Mouse (Mus musculus) spleen, adult 18-20 months (tissue): ENCODE results near the gene Rdh1.
"Not testable (repeated sequence)": the region's sequence is repeated elsewhere in the genome, so short reads cannot be mapped to it uniquely, and the experiment has no call there.

Experiments used
- DNase-seq, 2 experiments: peaks; one replicate each; pipeline ENCODE4 v3.0.0; 2022; ENCODE audit warnings: mixed read lengths in 2 of 2

Rdh1 gene

DNA sequence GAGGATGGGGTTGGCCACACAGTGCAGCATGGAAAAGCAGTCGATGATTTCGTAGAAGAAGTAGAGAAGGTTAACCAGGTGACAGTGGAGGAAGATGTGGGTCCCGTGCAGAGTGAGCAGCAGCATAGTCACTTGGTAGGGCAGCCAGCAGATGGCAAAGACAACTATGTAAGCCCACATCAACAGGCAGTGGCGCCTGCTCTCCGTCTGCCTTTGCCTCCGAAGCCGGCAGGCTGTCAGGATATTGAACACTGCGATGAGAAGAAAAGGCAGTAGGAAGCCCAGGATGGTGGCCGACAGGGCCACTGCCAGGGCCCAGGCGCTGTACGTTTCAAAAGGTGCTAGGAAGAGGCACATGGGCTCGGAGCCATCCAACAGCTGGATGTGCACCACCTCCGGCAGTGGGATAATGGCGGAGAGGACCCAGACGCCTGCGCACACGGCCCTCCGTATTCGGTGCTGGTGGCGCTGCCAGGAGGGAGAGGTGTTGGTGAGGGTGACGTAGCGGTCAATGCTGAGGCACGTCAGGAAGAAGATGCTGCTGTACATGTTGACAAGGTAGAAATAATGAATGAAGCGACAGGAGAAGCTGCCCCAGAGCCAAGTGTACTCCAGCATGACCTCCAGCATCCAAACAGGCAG, 9.3 kb upstream of the Rdh1 start:
- no peak for DNase-seq

DNA sequence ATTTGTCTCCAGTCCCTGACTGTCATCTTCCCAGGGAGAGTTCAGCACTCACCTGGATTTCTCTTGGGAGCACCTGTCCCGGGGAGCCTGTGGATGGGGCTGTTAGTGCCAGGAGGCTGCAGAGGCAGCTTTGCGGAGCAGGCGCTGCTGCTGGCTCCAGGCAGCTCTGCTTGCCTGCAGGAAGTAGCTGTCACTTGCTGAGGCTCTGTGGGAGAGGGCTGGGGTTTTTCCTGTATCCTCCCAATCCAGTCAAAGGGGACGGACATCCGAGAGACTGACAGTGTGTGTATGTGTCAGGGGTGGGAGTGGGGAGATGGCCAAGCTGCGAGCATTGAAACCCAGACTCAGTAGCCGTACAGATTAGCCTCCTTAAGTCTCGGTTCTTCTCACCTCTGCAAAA, 8.0 kb upstream of the Rdh1 start, which contains the start of gene Gpr182:
Gpr182 (minus strand) TSS at position 185 of the 400 bp plus-strand sequence.
- DNase-seq, result no peak

DNA sequence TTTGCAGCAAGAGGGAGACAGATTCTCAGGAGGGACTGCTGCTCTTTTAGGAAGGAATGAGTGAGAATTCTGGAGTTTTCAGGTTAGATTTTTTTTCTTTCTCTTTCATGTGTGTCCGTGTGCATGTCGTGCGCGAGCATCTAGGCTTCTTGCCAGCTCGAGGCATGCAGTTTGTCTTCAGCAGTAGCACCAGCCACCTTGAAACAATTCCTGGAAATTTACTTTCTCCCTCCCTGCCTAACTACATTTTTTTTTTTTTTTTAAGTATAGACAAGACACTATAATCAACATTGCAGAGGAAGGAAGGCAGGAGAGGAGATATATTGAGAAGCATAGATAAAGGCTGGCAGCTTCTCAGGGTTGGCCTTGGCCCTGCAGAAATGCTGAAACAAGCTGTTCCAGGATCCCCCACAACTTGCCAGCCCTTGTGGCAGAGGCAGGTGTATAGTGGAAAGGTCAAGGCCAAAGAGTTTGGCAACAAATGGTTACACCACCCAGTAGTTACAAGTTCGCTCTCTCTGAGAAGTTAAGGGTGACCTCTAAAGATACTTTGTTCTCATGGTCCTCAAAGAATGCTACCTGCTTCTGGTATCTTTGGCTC, 4.9 kb upstream of the Rdh1 start:
- no peak for DNase-seq

DNA sequence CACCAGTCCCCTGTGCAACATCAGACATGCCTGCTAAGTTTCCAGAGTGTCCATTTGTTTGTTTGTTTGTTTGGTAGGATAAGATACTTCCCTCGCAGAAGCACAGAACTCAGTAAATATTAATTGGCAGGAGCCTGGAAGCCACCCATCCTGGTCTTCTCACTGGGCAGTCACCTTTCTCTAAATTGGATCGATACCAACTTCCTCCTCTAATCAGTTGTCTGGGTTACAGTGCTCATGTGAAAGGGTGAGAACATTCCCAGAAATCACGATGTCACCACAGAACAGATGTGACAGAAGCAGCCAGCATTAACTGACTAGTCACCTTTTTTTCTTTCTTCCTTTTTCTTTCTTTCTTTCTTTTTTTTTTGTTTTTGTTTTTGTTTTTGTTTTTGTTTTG, 4.3 kb upstream of the Rdh1 start:
- no peak for DNase-seq

DNA sequence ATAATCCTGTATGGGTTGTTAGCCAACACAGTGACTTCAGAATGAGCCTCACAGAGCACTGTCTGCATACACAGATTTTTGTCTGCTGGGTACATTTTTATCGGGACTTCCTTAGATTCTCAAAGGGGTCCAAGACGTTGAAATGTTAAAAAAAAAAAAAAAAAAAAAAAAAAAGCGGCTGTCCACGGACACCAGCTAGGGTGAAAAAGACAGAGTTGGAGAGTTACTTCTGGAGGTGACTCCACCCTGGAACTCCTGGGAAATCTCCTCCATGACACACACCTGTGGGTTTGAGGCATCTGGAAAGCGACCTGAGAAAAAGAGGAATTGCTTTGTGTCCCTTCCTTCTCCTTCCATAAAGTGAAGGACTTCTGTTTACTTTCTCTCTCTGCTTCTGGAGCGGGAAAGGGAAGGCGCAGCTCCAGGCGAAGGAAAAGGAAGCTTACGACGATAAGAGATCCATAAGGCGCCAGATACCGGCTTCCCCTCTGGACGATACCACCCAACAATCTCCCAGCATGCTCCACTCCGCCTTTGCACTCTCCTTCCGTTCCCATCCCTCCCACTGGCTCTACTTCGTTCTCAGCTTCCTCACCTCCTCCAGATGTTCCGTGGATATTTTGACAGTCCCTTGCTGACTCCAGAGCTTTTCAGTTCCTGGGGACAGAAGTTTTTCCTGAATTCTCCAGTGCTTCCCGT, 3.6 kb upstream of the Rdh1 start:
- no peak for DNase-seq

DNA sequence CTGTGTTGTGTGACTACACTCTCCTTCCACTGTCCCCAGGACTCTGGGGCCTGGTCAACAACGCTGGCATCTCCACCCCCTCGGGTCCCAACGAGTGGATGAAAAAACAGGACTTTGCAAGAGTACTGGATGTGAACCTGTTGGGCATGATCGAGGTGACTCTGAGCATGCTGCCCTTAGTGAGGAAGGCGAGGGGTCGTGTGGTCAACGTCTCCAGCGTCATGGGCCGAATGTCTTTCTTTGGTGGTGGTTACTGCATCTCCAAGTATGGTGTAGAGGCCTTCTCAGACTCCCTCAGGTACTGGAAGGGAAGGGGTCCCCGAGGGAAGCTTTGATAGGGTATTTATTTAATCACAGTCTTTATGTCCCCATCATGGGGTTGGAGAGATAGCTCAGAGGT, 3.4 kb downstream of the Rdh1 start:
- DNase-seq, result not testable (repeated sequence)

DNA sequence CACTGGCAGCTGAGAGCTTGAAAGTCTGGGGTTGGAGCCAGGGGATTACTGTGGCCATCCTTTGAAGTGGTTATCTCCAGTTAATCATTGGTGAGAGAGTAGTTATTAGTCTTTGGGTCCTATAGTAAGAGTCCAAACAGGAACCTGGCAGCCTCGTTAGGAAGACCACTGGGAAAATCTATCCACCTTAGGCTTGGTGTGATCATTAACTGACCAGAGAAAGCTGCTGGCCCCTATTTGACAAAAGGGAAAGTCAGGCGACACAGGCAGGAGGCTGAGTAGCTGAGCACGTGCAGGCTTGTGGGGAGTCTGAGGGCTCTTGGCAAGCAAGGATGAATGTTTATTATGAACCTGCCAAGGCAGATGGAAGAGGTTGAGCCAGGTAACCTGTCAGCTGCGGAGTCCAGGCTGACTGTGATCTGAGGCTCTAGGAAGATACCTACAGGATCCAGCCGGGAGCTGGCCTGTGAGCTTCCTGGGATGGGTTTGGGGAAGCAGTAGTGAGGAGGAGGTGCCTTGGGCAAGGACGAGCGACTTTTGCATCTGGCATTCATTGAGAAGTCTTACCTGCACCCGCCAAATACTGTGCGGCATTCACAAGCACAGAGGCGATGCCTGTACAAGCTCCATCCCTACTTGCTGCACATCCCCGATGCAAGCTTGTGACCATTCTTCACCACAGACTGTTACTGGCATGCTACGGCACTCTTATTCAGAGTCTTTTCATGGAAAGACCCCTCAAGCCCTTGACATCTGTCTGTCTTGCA, 4.6 kb downstream of the Rdh1 start:
- DNase-seq, result no peak

DNA sequence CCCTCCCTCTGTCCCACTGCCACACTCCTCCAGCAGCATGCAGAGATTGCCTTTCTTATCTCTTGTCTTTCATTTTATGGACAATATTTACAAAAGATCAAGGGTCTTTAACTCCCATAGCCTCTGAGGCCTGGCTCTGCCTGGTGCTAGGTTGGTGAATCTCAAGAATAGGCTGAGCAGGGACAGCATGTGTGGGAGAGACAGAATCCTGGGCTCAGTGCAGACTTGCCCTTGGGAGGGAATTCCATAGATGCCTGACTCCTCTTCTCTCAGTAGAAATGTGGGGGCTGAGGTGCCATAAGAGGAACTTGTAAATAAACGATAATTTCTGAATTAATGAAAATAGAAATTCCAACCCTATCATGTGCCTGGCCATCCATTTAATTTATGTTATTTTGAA, 7.0 kb downstream of the Rdh1 start:
- no peak for DNase-seq

DNA sequence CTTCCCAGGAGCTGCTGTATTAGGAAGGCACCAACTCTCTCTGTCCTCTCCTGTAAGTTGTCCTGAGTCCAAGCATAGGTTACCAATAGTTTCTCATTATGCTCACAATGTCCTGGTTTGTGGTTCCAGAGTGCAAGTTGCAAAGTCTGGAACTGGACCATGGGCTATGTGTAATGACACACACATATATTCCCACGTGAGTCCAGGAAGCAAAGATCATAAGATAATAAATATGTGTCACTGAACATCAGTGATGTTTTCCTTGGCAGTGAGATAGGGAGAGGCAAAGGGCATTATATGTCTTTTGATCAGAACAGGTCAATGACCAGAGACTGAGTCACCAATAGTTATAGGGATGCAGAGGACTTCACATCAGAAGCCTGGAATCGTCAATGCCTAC, 16.5 kb downstream of the Rdh1 start, which contains the start of gene Rdh9:
Rdh9 (plus strand) TSS at position 376 of the 400 bp plus-strand sequence.
- no peak for DNase-seq

DNA sequence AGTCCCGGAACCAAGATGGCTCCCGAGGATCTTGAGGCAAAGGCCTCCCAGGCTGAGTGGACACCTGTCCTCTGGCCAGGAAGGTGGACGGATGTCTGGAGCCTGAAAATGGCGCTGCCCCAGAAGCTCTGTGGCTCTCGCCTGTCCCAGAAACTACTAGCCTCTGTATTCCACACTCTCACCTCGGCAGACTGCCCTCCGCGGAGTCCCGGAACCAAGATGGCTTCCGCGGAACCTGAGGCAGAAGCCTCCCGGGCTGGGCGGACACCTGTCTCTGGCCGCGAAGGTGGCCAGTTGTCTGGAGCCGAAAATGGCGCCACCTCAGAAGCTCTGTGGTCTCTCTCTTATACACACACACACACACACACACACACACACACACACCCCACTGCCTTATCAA, 22.8 kb downstream of the Rdh1 start:
- DNase-seq, result not testable (repeated sequence)

DNA sequence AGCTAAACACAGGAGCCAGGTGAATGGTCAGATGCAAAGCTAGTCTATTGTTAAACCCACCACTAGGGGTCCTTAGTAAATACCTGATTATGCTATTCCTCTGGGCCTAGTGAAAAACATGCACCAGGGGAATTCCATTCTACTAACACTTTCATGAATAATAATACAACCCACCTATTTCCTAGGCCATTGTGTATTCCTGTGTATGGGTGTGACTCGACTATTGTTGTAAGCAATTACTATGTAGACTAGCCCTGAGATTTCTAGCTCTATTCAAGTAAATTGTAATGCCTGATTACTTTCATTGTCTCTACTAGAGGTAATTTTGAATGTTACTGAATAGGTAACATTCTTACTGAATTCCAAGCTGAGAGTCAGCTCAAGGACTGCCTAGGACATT, 25.9 kb downstream of the Rdh1 start:
- DNase-seq, result not testable (repeated sequence)

DNA sequence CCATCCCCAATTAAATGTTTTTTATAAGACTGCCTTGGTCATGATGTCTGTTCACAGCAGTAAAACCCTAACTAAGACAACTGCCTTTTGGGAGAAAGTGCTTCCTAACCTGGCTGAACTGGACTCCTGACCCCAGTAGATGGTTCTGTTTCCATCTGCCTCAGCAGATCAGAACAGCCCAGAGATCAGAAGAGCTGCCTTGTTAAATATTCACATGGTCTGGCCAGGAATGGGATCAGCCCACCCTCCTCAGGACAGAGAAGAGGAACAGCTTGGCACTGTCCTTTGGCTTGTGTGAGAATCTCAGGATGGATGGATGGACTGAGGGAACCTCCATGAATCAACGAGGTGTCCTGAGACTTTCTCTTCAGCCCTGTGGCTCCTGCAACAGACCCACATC, 39.8 kb downstream of the Rdh1 start:
- no peak for DNase-seq

DNA sequence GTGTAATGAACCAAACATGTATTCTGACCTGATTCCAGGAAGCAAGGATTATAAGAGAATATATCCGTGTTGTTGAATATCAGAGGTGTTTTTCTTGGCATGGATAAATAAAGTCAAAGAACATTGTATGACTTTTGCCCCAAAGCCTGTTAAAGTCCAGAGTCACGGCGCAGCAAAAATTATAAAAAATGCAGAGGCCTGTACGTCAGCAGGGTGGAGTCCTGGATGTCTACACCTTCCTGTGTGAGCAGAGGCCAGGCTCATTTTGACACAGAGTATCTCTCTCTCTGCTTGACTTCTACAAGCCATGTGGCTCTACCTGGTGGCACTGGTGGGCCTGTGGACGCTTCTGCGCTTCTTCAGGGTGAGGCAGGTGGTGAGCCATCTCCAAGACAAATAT, 41.4 kb downstream of the Rdh1 start, which contains the start of gene Rdh16:
Rdh16 (plus strand) TSS at position 262 of the 400 bp plus-strand sequence.
- no peak for DNase-seq

DNA sequence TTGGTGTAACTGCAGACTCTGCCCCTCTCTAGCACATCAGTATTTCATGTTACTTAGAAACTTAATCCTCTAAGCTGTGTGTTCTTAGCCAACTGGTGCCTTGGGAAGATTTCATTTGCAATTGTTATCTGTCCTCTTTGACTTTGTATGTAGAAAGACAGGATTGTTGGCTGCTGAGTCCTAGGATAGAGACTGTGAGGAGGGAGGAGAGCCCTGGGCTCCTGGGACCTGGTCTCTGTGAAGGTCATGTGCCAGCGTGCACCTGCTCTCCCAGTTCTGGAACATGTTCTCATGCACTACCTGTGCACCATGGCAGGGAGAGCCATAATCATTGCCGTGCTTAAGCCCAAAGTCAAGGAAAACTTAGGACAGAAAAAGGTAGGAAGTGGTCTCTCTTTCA, 42.1 kb downstream of the Rdh1 start:
- DNase-seq, result no peak

DNA sequence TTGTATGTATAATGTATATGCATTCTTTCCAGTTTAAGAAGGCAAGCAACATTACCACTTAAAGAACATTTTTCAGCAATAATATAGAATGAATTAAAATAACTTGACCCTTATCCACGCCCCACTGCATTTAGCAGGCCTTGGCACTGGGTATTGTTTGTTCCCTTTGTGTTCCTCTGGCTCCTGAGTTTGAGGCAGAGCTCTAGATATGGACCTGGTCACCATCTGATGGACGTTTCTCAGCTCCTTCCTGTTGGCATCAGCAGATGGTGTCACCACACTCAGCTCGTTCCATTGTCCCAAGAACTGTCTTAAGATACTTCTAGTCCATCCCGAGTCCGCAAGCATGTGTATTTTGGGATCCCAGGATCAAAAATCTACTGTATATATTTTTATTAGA, 42.7 kb downstream of the Rdh1 start:
- no peak for DNase-seq

DNA sequence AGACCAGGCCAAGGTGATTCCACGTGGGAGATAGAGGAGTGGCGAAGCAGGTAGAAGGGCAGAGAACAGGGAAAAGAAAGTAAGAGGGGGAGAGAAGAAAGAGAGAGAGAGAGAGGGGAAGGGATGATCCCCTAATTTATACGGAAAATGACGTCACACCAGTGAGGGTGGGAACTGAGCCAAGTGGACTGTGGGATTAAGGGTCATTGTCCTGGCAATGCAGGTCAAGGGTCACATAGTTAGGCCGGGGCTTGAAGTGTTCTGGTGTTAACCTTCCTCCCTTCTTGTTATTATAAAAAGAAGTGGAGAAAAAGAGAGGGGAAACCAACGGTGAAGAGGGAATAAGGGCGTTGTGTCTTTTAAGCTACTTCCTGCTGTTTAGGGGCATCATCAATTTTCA, 44.9 kb downstream of the Rdh1 start:
- DNase-seq, result no peak

DNA sequence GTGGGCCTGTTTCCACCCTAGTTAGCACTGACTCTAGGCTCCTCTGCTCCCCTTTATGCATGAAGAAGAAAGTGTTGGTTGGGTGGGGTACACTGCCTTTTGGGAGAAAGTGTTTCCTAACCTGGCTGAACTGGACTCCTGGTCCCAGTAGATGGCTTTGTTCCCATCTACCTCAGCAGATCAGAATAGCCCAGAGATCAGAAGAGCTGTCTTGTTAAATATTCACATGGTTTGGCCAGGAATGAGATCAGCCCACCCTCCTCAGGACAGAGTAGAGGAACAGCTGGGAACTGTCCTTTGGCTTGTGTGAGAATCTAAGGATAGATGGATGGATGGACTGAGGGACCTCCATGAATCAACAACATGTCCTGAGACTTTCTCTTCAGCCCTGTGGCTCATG, 56.4 kb downstream of the Rdh1 start:
- DNase-seq, result no peak

DNA sequence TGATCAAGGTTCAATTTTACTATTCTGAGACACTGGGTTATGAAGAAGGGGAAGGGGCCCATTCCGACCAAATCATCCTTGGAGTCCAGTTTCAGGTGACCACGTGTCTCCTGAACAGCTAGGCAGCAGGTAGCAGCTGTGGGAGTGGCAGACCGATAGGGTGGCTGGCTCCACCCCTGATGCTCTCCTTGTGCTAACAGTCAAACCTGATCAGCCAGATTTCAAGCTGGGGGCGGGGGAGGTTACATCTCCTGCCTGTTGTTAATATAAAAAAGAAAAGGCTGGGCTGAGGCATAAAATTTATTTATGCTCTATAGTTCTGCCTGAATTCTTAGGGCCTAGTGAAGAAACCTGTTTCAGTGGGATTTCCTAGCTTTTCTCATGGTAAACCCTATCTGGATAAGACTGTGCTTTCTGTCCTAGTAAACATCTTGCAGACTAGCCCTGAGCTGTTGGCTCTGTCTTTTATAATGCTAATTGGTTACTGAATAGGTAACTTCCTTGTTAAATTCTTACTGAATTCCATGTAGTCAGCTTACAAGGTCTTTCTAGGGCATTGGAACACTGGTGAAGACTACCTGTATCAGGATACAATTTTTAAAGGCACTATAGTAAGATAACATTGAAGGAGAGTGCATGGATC, 57.9 kb downstream of the Rdh1 start:
- DNase-seq, result not testable (repeated sequence)
